Mouse (Mus musculus) thymus, postnatal 0 days (tissue): ENCODE results near the gene Slc25a15. TPM values are rescaled to one million over a fixed set of nuclear protein-coding genes. Genes with fewer than 3 reads are reported as not detected.

ENCODE experiments used
- DNase-seq: peaks from one replicate; pipeline ENCODE4 v3.0.0-alpha.2; 2015; ENCODE audit warnings: low spot score
- polyA plus RNA-seq: library from polyadenylated mRNA; unstranded; fragments of >200 nt; fragmentation: Nextera tagmentation; extraction: Ambion mirVana; gene quantifications from 2 replicates; pipeline ENCODE4 v1.2.1, GENCODE M21; 2015

Slc25a15 gene
- polyA plus RNA-seq, result 11.5 and 11.8 TPM in 2 replicates

- peak; percentile 92 for DNase-seq
These were observed at the start of gene Slc25a15 for GRCm38 (mm10) chr8:22398142-22398951. TSS of gene Slc25a15 (minus strand) at chr8:22398597.

GRCm38 (mm10) chr8:22411971-22412370 lies 13.6 kb upstream of the Slc25a15 start:
- no peak for DNase-seq

GRCm38 (mm10) chr8:22411282-22411702 lies 12.9 kb upstream of the Slc25a15 start, which contains the start of gene Mrps31:
TSS of gene Mrps31 (plus strand) at chr8:22411361.
- DNase-seq, result peak; percentile 85

- no peak for DNase-seq
These were observed 12.4 kb upstream of the Slc25a15 start for GRCm38 (mm10) chr8:22410688-22411281.

DNA sequence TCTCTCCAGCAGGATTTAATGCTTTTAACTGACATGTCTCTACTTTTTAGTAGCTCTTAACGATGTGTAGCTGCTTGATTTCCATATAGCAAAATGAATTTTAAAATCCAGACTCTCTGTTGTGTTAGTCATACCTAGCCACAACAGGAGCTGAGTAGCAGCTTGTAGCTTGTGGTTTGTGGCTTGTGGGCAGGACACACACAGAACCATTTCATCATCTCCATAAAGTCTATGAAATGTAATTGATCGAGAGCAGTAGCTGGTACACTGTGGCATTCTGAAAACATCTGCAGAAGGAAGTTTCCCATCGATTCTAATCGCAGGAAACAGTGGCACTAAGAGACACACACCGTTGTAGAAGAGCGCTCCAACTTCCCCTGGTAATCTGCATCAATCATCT lies 7.3 kb upstream of the Slc25a15 start:
- DNase-seq, result peak; percentile 32

DNA sequence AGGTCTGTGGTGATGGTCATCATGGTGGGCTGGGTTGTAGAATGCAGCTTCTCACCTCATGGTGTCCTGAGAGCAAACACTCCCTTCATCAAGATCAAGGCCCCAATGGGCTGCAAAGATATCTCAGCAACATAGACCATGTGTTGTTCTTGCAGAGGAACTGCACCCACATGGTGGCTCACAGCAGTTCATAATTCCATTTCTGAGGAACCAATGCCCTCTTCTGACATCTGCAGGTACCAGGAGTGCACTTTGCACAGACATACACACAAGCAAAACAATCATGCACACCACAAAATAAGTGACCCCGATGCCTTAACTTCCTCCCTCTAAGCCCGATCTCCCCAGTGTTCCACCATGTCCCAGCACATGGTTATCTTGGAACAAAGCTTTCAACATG lies 4.8 kb upstream of the Slc25a15 start:
- DNase-seq, result no peak

- DNase-seq, result no peak
These were observed 2.2 kb upstream of the Slc25a15 start for GRCm38 (mm10) chr8:22400593-22400992.

GRCm38 (mm10) chr8:22399285-22399880 lies 986 bp upstream of the Slc25a15 start:
- DNase-seq, result no peak

DNA sequence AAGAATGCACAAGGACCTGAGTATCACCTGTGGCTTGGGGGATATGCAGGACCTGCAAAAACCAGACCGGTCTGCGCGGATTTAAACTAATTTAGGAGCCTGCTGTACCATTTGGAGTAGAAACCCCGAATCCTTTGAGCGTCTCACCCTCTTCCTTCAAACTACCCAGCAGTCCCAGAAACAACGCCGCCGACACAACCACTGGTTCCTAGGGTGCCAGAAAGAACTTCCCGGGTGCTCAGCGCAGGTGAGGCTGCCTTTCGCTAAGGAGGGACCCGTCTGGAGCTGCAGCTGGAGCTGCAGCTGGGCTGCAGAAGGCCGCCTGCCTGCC lies 621 bp downstream of the Slc25a15 start:
- no peak for DNase-seq

GRCm38 (mm10) chr8:22395256-22395655 lies 3.1 kb downstream of the Slc25a15 start:
- DNase-seq, result no peak

GRCm38 (mm10) chr8:22394471-22394870 lies 3.9 kb downstream of the Slc25a15 start:
- no peak for DNase-seq

- DNase-seq, result no peak
These were observed 7.5 kb downstream of the Slc25a15 start for GRCm38 (mm10) chr8:22390766-22391463.

GRCm38 (mm10) chr8:22389874-22390273 lies 8.5 kb downstream of the Slc25a15 start:
- no peak for DNase-seq

DNA sequence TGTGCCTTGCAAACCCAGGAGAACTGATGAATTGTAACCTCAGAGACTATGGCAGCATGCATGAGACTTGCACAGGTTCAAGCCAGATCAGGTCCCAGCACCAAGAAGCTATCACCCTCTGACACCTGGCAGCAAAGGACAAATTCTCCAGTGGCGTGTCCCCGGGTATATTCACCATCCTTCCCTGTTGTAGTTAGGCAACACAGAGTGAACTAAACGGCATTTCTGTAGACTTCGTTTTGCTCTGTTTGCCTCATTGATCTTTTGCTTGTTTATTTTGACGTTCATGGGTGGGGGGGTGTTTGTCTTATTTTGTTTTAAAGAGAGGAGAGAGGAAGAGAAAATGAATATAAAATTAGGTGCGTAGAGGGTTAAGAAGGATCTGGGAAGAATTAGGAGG lies 13.2 kb downstream of the Slc25a15 start:
- DNase-seq, result no peak

DNA sequence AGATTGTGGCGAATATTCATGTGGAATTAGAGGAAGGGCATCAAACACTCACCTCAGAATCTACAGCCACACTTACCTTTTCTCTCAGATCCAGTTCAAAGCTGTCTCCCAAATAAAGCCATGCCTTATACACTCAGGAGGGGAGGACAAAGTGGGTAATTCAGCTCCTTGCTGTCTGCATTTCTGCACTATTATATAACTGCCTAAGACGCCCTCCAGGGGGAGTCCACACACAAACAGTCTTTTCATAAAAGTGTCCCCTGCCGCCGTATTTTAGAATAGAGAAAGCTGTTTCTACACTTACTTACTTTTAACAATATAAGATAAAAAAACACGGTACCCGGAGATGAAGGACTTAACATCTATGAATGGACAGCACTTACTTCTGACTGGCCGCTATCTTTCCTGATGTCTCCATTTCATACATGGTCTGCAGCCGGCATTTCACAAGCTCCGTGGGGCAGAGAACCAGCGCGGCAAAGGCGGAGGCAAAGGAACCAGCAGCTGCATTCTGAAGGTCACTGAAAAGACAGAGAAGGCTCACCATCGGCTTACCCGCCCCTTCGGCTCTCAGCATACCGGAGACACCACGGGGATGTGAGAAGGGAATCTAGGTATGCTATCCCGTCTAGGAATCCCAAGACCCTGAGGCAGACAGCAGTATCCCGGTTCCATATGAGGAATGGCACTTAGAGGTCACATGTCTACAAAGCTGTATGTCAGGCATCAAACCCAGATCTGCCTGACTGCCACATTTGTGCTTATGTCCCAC lies 15.4 kb downstream of the Slc25a15 start:
- no peak for DNase-seq

DNA sequence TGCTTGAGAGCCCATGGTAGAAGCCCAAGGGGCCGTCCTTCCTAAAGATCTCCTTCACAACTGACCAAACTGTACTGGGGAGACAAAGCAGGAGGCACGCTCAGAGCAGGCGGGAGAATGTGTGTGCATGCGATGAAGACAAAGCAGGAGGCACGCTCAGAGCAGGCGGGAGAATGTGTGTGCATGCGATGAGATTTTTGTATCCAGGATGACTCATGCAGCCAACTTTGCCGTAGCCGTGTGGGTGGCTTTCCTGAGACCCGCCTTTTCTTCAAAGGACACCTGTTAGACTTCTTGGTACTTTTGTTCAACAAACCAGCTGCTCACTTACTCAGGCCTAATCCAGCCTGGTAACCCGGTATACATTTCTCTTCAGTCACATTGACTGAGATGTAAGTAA lies 17.5 kb downstream of the Slc25a15 start:
- DNase-seq, result no peak

- DNase-seq, result peak; percentile 60
These were observed 21.5 kb downstream of the Slc25a15 start for GRCm38 (mm10) chr8:22376903-22377302.

DNA sequence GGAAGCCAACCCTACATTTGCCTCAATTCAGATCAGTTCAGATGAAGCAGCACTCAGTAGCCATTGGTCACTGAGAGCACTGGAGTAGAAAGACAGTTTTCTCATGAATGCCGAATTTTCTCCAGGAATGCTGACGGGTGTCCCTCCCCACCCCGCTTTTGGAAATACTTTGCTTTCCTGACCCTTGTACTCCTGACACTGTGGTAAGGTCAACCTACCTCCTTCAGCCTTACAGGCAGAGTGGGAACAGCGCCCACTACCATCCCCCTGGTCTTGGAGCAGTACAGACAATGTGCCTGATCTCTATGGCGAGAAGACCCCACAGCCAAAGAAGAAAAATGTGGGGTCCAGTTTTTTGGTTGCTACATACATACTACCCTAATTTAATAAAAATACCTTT lies 22.1 kb downstream of the Slc25a15 start:
- DNase-seq, result no peak

DNA sequence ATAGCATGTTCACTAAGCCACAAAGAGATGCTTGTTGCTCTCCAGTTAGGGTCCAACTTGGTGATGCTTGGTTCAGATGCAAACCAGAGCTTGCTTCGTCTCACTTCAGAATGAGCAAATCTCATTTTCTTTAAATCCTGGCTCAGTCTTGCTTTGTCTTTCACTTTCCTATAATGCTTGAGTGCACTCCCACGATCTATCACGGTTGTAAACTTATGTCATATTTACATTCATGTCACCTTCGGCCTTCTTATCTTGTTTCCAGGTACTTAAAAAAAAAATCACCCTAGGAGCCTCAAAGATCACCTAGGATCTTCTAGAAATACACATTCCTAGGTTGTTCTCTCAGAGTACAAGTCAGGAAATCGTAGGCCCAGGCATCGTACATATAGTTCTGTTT lies 38.5 kb downstream of the Slc25a15 start:
- no peak for DNase-seq

GRCm38 (mm10) chr8:22359359-22359758 lies 39.0 kb downstream of the Slc25a15 start:
- no peak for DNase-seq

DNA sequence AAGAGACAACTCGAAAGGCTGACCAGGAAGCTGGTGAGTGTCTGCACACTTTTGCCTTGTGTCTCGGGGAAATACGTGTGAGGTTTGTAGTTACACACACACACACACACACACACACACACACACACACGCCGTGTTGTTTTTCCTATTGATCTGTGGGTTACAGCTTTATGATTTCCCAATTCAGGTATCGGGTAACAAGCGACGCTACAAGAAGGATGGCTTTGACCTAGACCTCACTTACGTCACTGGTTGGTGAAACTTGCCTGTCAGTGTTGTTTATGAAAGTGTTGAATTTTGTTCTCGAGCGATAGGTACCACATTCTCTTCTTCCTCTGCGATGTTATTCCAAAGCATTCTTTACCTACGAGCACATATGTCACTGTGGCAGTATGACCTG lies 63.0 kb downstream of the Slc25a15 start:
- DNase-seq, result no peak
